Mouse (Mus musculus) cerebellum, adult 2 months (tissue): ENCODE measurements around the gene Tm2d3. TPM values are rescaled to one million over a fixed set of nuclear protein-coding genes. Genes with fewer than 3 reads are reported as not detected.

Source experiments
- DNase-seq, 2 experiments: peaks; one replicate each; pipeline ENCODE4 v3.0.0; 2021
- H3K27ac ChIP-seq: fragments of 200-500 bp; 2 replicates; pipeline ENCODE4 v1.5.1; 2012; ENCODE audit warnings: low read length, control low read depth, inconsistent platforms; ENCODE audit not compliant: insufficient read depth
- H3K27me3 ChIP-seq: fragments of 200-500 bp; 2 replicates; pipeline ENCODE4 v1.6.1; 2012; ENCODE audit warnings: inconsistent platforms, mild to moderate bottlenecking, low read length, moderate library complexity; ENCODE audit not compliant: control insufficient read depth, insufficient read depth
- H3K4me1 ChIP-seq: fragments of 200-500 bp; 2 replicates; pipeline ENCODE4 v1.6.1; 2011; ENCODE audit warnings: low read length; ENCODE audit not compliant: control insufficient read depth, insufficient read depth
- H3K4me3 ChIP-seq: fragments of 200-500 bp; replicated peaks from 2 replicates; pipeline ENCODE3; 2011; ENCODE audit warnings: mild to moderate bottlenecking, low read depth, low read length, control low read depth; ENCODE audit not compliant: insufficient read depth
- CTCF ChIP-seq: fragments of 200-500 bp; IDR thresholded peaks from 2 replicates; pipeline ENCODE4 v1.5.1; 2011; ENCODE audit warnings: low read depth, mild to moderate bottlenecking, control low read depth, low read length, moderate library complexity, borderline replicate concordance; ENCODE audit not compliant: insufficient read depth
- POLR2A ChIP-seq: fragments of 200-500 bp; IDR thresholded peaks from 2 replicates; pipeline ENCODE4 v1.6.1; 2011; ENCODE audit warnings: low read length, control low read depth, borderline replicate concordance; ENCODE audit not compliant: insufficient read depth
- WGBS: fragments of 180-500 bp; shearing (Covaris S2); methylation state at CpG from one replicate; pipeline ENCODE4 v1.1.7; 2018; 5-methylcytosine and 5-hydroxymethylcytosine counted together
- polyA plus RNA-seq: library from polyadenylated mRNA; depleted of rRNA; stranded (reverse); fragments of >200 nt; gene quantifications from 2 replicates; pipeline ENCODE4 v1.2.3, GENCODE M21; 2012

Tm2d3 gene
- polyA plus RNA-seq, 1 experiment, result 151 TPM

GRCm38 (mm10) chr7:65691929-65692605, 1.1 kb downstream of the Tm2d3 start:
- H3K4me1 ChIP-seq, result no peaks in the 10 kb centered on the region
- no peak overlapping the region for H3K4me3 ChIP-seq
- H3K27ac ChIP-seq, result no peak overlapping the region
- 0 out of 2 replicates have a peak, but pooled peaks cover 1% of the 10 kb centered on the region for H3K27me3 ChIP-seq
- no peak for DNase-seq
- TF ChIP-seq CTCF, result no peak
- no peak for TF ChIP-seq POLR2A
- WGBS, result 74% methylated on average over 8 of the region's 8 CpGs

- H3K4me1 ChIP-seq, result no peaks in the 10 kb centered on the region
- DNase-seq, result no peak
- WGBS, result 2% methylated on average over 10 of the region's 10 CpGs
- TF ChIP-seq CTCF (no peak), POLR2A (no peak)
- peak overlapping the region; percentile 11; the same call in 1 of the 2 replicates for H3K27ac ChIP-seq
- H3K4me3 ChIP-seq, result peak overlapping the region; percentile 92
- H3K27me3 ChIP-seq, result 0 out of 2 replicates have a peak, but pooled peaks cover 1% of the 10 kb centered on the region
These were observed 1.9 kb downstream of the Tm2d3 start for GRCm38 (mm10) chr7:65692883-65693282.

GRCm38 (mm10) chr7:65693301-65693821, 2.4 kb downstream of the Tm2d3 start:
- Histone ChIP-seq H3K4me3 (peak overlapping the region; percentile 92), H3K27me3 (0 out of 2 replicates have a peak, but pooled peaks cover 1% of the 10 kb centered on the region), H3K4me1 (no peaks in the 10 kb centered on the region), H3K27ac (peak overlapping the region; percentile 74)
- no peak for TF ChIP-seq CTCF
- peak; percentile 82 for TF ChIP-seq POLR2A
- under 1% methylated on average over 52 of the region's 52 CpGs for WGBS
- DNase-seq, result peak; percentile 89 to 92

GRCm38 (mm10) chr7:65696450-65696849, 5.5 kb downstream of the Tm2d3 start:
- WGBS, result 55% methylated on average over 2 of the region's 2 CpGs
- no peak overlapping the region for H3K27ac ChIP-seq
- DNase-seq, result no peak
- no peak overlapping the region for H3K4me3 ChIP-seq
- 0 out of 2 replicates have a peak, but pooled peaks have one; percentile 23 for TF ChIP-seq CTCF
- TF ChIP-seq POLR2A, result no peak
- H3K27me3 ChIP-seq, result no peaks in the 10 kb centered on the region
- no peaks in the 10 kb centered on the region for H3K4me1 ChIP-seq

GRCm38 (mm10) chr7:65702076-65702475, 11.1 kb downstream of the Tm2d3 start:
- no peak overlapping the region for H3K27ac ChIP-seq
- H3K27me3 ChIP-seq, result no peaks in the 10 kb centered on the region
- 90% methylated on average over 7 of the region's 7 CpGs for WGBS
- no peak for DNase-seq
- no peaks in the 10 kb centered on the region for H3K4me1 ChIP-seq
- H3K4me3 ChIP-seq, result no peak overlapping the region
- TF ChIP-seq CTCF (no peak), POLR2A (no peak)

- WGBS, result 13% methylated on average over 10 of the region's 10 CpGs
- Histone ChIP-seq H3K4me3 (no peak overlapping the region), H3K4me1 (no peaks in the 10 kb centered on the region), H3K27me3 (no peaks in the 10 kb centered on the region), H3K27ac (no peak overlapping the region)
- DNase-seq, result peak; percentile 56 to 75
- TF ChIP-seq POLR2A (no peak), CTCF (peak; percentile 95)
These were observed 13.9 kb downstream of the Tm2d3 start for GRCm38 (mm10) chr7:65704818-65705242.

- no peak for DNase-seq
- Histone ChIP-seq H3K4me1 (no peaks in the 10 kb centered on the region), H3K27ac (no peak overlapping the region), H3K4me3 (no peak overlapping the region), H3K27me3 (no peaks in the 10 kb centered on the region)
- 100% methylated on average over 1 of the region's 1 CpGs for WGBS
- TF ChIP-seq CTCF (no peak), POLR2A (no peak)
These were observed 17.5 kb downstream of the Tm2d3 start for GRCm38 (mm10) chr7:65708506-65708905.

GRCm38 (mm10) chr7:65710301-65710700, 19.3 kb downstream of the Tm2d3 start:
- 0 out of 2 replicates have a peak, but pooled peaks cover 3% of the 10 kb centered on the region for H3K4me1 ChIP-seq
- H3K27ac ChIP-seq, result no peak overlapping the region
- DNase-seq, result no peak
- TF ChIP-seq POLR2A (no peak), CTCF (no peak)
- no peak overlapping the region for H3K4me3 ChIP-seq
- no peaks in the 10 kb centered on the region for H3K27me3 ChIP-seq
- WGBS, result 84% methylated on average over 3 of the region's 3 CpGs
